Mouse (Mus musculus) lung, postnatal 10 days (tissue): ENCODE results near the gene Trim2.
A peak's percentile ranks its signal among the peaks of the same experiment; 100 is the strongest.

Experiments
- DNase-seq: peaks from one replicate; pipeline ENCODE4 v3.0.0; 2021

The Trim2 gene

GRCm38 (mm10) chr3:84219166-84219710 lies 87.4 kb downstream of the Trim2 start:
- no peak for DNase-seq

GRCm38 (mm10) chr3:84218498-84218897 lies 88.2 kb downstream of the Trim2 start:
- DNase-seq = no peak

- no peak for DNase-seq
These were observed 88.7 kb downstream of the Trim2 start for GRCm38 (mm10) chr3:84217961-84218351.

- no peak for DNase-seq
These were observed 89.3 kb downstream of the Trim2 start for GRCm38 (mm10) chr3:84217118-84217960.

GRCm38 (mm10) chr3:84215743-84216360 lies 90.8 kb downstream of the Trim2 start:
- peak; percentile 25 for DNase-seq

GRCm38 (mm10) chr3:84215253-84215652 lies 91.4 kb downstream of the Trim2 start:
- peak; percentile 41 for DNase-seq

- DNase-seq = no peak
These were observed 92.2 kb downstream of the Trim2 start for GRCm38 (mm10) chr3:84214501-84214900.

- DNase-seq = no peak
These were observed 95.3 kb downstream of the Trim2 start for GRCm38 (mm10) chr3:84211340-84211875.

- DNase-seq = no peak
These were observed 97.7 kb downstream of the Trim2 start for GRCm38 (mm10) chr3:84208917-84209513.

GRCm38 (mm10) chr3:84208475-84208874 lies 98.2 kb downstream of the Trim2 start:
- DNase-seq = no peak

- no peak for DNase-seq
These were observed 99.3 kb downstream of the Trim2 start for GRCm38 (mm10) chr3:84207366-84207765.

- no peak for DNase-seq
These were observed 100.6 kb downstream of the Trim2 start for GRCm38 (mm10) chr3:84206106-84206505.

GRCm38 (mm10) chr3:84205650-84206049 lies 101.0 kb downstream of the Trim2 start:
- DNase-seq = no peak

GRCm38 (mm10) chr3:84204640-84205039 lies 102.0 kb downstream of the Trim2 start:
- DNase-seq = no peak

- no peak for DNase-seq
These were observed 105.9 kb downstream of the Trim2 start for GRCm38 (mm10) chr3:84200559-84201420.

GRCm38 (mm10) chr3:84199516-84199915 lies 107.2 kb downstream of the Trim2 start:
- DNase-seq = no peak

GRCm38 (mm10) chr3:84198229-84198628 lies 108.4 kb downstream of the Trim2 start:
- DNase-seq = no peak

GRCm38 (mm10) chr3:84193881-84194280 lies 112.8 kb downstream of the Trim2 start:
- no peak for DNase-seq

GRCm38 (mm10) chr3:84191141-84191881 lies 115.4 kb downstream of the Trim2 start:
- peak; percentile 40 for DNase-seq

- DNase-seq = peak; percentile 19
These were observed 116.1 kb downstream of the Trim2 start for GRCm38 (mm10) chr3:84190513-84191061.

GRCm38 (mm10) chr3:84189629-84190173 lies 117.0 kb downstream of the Trim2 start:
- DNase-seq = peak; percentile 17
